Comparison of ENCODE assay signal across 9 mouse cellular contexts in the genomic region with DNA sequence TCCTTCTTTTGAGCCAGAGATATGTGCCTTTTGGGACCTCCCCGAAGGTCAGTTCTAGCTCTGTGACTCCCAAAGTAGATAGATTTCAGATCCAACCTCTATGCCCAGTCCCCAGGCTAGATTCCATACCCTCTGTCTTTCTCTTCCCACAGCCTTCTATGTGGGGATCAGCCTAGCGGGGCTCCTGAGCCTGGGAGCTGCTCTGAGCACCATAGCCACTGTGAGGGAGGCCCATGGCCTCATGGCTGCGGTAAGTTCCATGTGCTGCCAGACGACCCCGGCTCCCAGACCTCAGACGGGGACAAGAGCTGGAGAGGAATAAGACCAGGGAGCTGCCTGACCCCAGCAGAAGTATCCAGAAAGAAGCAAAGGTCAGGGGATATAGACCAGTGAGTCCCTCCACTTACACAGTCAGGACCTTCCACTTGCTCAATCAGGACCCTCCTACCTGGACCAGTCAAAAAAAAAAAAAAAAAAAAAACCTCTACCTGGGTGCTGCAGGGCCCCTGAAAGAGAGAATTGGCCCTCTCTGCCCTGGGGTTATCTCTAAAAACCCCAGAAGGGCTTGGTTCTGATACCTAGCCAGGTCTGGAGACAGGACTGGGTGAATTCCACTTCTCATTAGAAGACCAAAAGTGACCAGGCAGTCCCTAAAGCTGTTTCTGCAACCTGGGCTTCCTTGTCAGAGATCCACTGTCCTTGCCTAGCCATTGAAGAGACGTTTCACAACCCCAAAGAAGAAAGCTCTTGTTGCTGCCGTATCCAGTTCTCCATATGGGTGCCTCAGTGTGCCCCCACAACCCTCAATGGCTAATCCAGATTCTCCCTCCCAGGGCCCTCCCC. TPM values are rescaled to one million over a fixed set of nuclear protein-coding genes. Genes with fewer than 3 reads are reported as not detected.
A peak's percentile ranks its signal among the peaks of the same experiment; 100 is the strongest.
DNase-seq lines count a peak whose midpoint lies in the region; ATAC-seq and TF ChIP-seq lines count a peak whose summit lies in the region.
"Had no signal": no experiment of that assay in that cellular context is flagged by ENCODE, and none has a peak within 500 bp of the region (broad histone marks: within the 10 kb centered on the region; RNA-seq: fewer than 3 reads in every experiment).

No protein-coding gene starts in this region.

- TF ChIP-seq EP300 in CH12.LX (IDR thresholded peaks at IDR 0.05; ENCODE audit: low read length) (no peak), MEL (IDR thresholded peaks at IDR 0.05; ENCODE audit: low read depth in 1 of 2, low read length in 2 of 2) (no peak)

- in situ Hi-C loops in CH12.LX (cut with MboI; ENCODE audit: low pct_ligation_motif_present, low pct_unique_long_range_greater_than_20kb, low sequenced_read_pairs): loop anchor here (5.0 to 25.0 kb wide), 2 partner anchors 60 to 545 kb away; a partner anchor contains a TSS

- TF ChIP-seq POLR2A in CH12.LX (IDR thresholded peaks at IDR 0.05; ENCODE audit: low read depth, low read length): no peak
- no peak for TF ChIP-seq POLR2A in MEL (IDR thresholded peaks at IDR 0.05; ENCODE audit: control insufficient read depth in 1 of 2, insufficient read depth in 1 of 2, low read depth in 1 of 2, low read length in 2 of 2, poor library complexity in 1 of 2)

- no peaks in the 10 kb centered on the region for H3K9me3 ChIP-seq in kidney, embryonic 14.5 days (ENCODE audit: control insufficient read depth, low read length)
- no peaks in the 10 kb centered on the region for H3K9me3 ChIP-seq in CH12.LX (replicated peaks; ENCODE audit: low read length)
- H3K9me3 ChIP-seq in MEL (replicated peaks; ENCODE audit: insufficient read depth, low read length): no peaks in the 10 kb centered on the region
- no peaks in the 10 kb centered on the region for H3K9me3 ChIP-seq in limb, embryonic 15.5 days

- no peak for TF ChIP-seq CTCF in CH12.LX (conservative IDR thresholded peaks at IDR 0.05 in 1 of 2, IDR thresholded peaks at IDR 0.05 in 1 of 2; ENCODE audit: low read depth in 2 of 2, low read length in 2 of 2)
- TF ChIP-seq CTCF in MEL (IDR thresholded peaks at IDR 0.05 in 2 of 3, conservative IDR thresholded peaks at IDR 0.05 in 1 of 3; ENCODE audit: control insufficient read depth in 1 of 3, insufficient read depth in 1 of 3, low read depth in 2 of 3, low read length in 3 of 3, poor library complexity in 1 of 3, severe bottlenecking in 1 of 3): no peak

- DNase-seq in kidney, adult 18-20 months: no peak
- DNase-seq in CH12.LX (ENCODE audit: extremely low read depth): no peak
- DNase-seq in MEL (ENCODE audit: low read depth, low spot score): peak; percentile 51
- DNase-seq in embryo, embryonic 9.5 days (ENCODE audit: extremely low spot score): no peak
- DNase-seq in frontal cortex, postnatal 10 days (ENCODE audit: low spot score in 2 of 2): no peak
- DNase-seq: cerebellum, adult 11-12 months; kidney, adult 2 months had no signal

- no peaks in the 10 kb centered on the region for H3K27me3 ChIP-seq in kidney, embryonic 14.5 days (ENCODE audit: control insufficient read depth, insufficient read depth, low read length)
- no peaks in the 10 kb centered on the region for H3K27me3 ChIP-seq in CH12.LX (replicated peaks)
- no peaks in the 10 kb centered on the region for H3K27me3 ChIP-seq in MEL (ENCODE audit: control insufficient read depth in 1 of 2, insufficient read depth in 2 of 2, low read length in 2 of 2)
- no peaks in the 10 kb centered on the region for H3K27me3 ChIP-seq in limb, embryonic 15.5 days

- dilution Hi-C loops in CH12.LX (cut with MboI; ENCODE audit: extremely low pct_ligation_motif_present, extremely low pct_unique_long_range_greater_than_20kb, low sequenced_read_pairs): no loop called here

- no peaks in the 10 kb centered on the region for H3K36me3 ChIP-seq in kidney, embryonic 14.5 days (ENCODE audit: control insufficient read depth, insufficient read depth, low read length)
- H3K36me3 ChIP-seq in CH12.LX (replicated peaks in 1 of 2; ENCODE audit: control insufficient read depth in 1 of 2, insufficient read depth in 1 of 2, low read length in 1 of 2): peaks cover 0 to 29% of the 10 kb centered on the region in 2 experiments
- H3K36me3 ChIP-seq in MEL (ENCODE audit: control insufficient read depth in 1 of 2, insufficient read depth in 2 of 2, low read length in 2 of 2): peaks cover 3 to 49% of the 10 kb centered on the region in 2 experiments
- no peaks in the 10 kb centered on the region for H3K36me3 ChIP-seq in limb, embryonic 15.5 days

- H3K79me2 ChIP-seq in CH12.LX (replicated peaks; ENCODE audit: control insufficient read depth, extremely low read depth, insufficient read depth, poor library complexity, severe bottlenecking) (peaks cover 21% of the 10 kb centered on the region), MEL (ENCODE audit: control insufficient read depth, insufficient read depth, low read length, poor library complexity) (peaks cover 35% of the 10 kb centered on the region)

- H3K4me3 ChIP-seq in kidney, embryonic 14.5 days (ENCODE audit: low read length): no peak overlapping the region
- H3K4me3 ChIP-seq in CH12.LX (replicated peaks in 1 of 3; ENCODE audit: low read depth in 2 of 3, low read length in 2 of 3, poor library complexity in 1 of 3): peak overlapping the region; percentile 59 to 81 (median 74)
- peak overlapping the region; percentile 71 to 77 for H3K4me3 ChIP-seq in MEL (ENCODE audit: control insufficient read depth in 1 of 2, insufficient read depth in 1 of 2, low read depth in 2 of 2, low read length in 2 of 2)
- 0 out of 2 replicates have a peak overlapping the region, but pooled peaks have one; percentile 7 for H3K4me3 ChIP-seq in limb, embryonic 15.5 days

- WGBS in kidney, embryonic 14.5 days: 85% methylated on average over 8 of the region's 8 CpGs
- 76% methylated on average over 8 of the region's 8 CpGs for WGBS in limb, embryonic 15.5 days

- H3K4me1 ChIP-seq in kidney, embryonic 14.5 days (ENCODE audit: control insufficient read depth, insufficient read depth, low read length): peaks cover 29% of the 10 kb centered on the region
- H3K4me1 ChIP-seq in CH12.LX (ENCODE audit: control insufficient read depth in 1 of 2, insufficient read depth in 2 of 2) (peaks cover 19 to 51% of the 10 kb centered on the region in 2 experiments), MEL (ENCODE audit: control insufficient read depth in 1 of 2, insufficient read depth in 2 of 2, low read length in 2 of 2) (peaks cover 13 to 59% of the 10 kb centered on the region in 2 experiments)
- peaks cover 63% of the 10 kb centered on the region for H3K4me1 ChIP-seq in limb, embryonic 15.5 days

- no peak overlapping the region for H3K27ac ChIP-seq in kidney, embryonic 14.5 days (ENCODE audit: low read depth, low read length)
- H3K27ac ChIP-seq in CH12.LX (ENCODE audit: insufficient read depth, low read depth) (peak overlapping the region; percentile 82), MEL (ENCODE audit: control insufficient read depth, low read depth, low read length) (peak overlapping the region; percentile 100)
- H3K27ac ChIP-seq in limb, embryonic 15.5 days: peak overlapping the region; percentile 98

- H3K4me2 ChIP-seq in kidney, embryonic 14.5 days (replicated peaks; ENCODE audit: low read depth, low read length): no peak overlapping the region
- peak overlapping the region; percentile 79 for H3K4me2 ChIP-seq in CH12.LX (ENCODE audit: insufficient read depth, low read depth, poor library complexity, severe bottlenecking)
- H3K4me2 ChIP-seq in limb, embryonic 15.5 days: peak overlapping the region; percentile 21; the same call in 1 of the 2 replicates

- no peak for ATAC-seq in kidney, embryonic 14.5 days (ENCODE audit: low FRiP score, low TSS enrichment)
- no peak for ATAC-seq in limb, embryonic 15.5 days (ENCODE audit: insufficient number of reproducible peaks, low FRiP score, low TSS enrichment, low read depth)

- H3K9ac ChIP-seq in kidney, embryonic 14.5 days (ENCODE audit: low read depth, low read length): 0 out of 2 replicates have a peak overlapping the region, but pooled peaks have one; percentile 9
- peak overlapping the region; percentile 72 for H3K9ac ChIP-seq in CH12.LX (ENCODE audit: insufficient read depth, low read depth)
- peak overlapping the region; percentile 88 for H3K9ac ChIP-seq in MEL (ENCODE audit: control insufficient read depth, low read depth, low read length, poor library complexity, severe bottlenecking)
- no peak overlapping the region for H3K9ac ChIP-seq in limb, embryonic 15.5 days

- no peak for TF ChIP-seq RAD21 in CH12.LX (IDR thresholded peaks at IDR 0.05; ENCODE audit: low read depth, low read length)
- TF ChIP-seq RAD21 in MEL (IDR thresholded peaks at IDR 0.05; ENCODE audit: low read depth, low read length): no peak

TF ChIP-seq in CH12.LX, 34 proteins besides CTCF, POLR2A, EP300 and RAD21 (continues in another document):
- no peak for TF ChIP-seq PAX5 (IDR thresholded peaks at IDR 0.05; ENCODE audit: low read length)

RNA-seq across cellular contexts. Expression of a gene that starts 2.1 kb away (rescaled TPM):
- polyA plus RNA-seq in kidney, embryonic 14.5 days (2014; fragmentation: Nextera tagmentation; extraction: Ambion mirVana): 0.79 and 0.97 TPM in 2 replicates
- total RNA-seq in CH12.LX (2012; rRNA removed): 27.2 and 28.2 TPM in 2 replicates
- total RNA-seq in CH12.LX (2014; rRNA removed): 34.5 and 40.5 TPM in 2 replicates
- 28.6 and 29.9 TPM in 2 replicates for polyA plus RNA-seq in CH12.LX (2012; ENCODE audit: insufficient read length, low read depth)
- total RNA-seq in MEL (2012; rRNA removed): 159 and 205 TPM in 2 replicates
- 100 to 1,000 TPM in 1 of 2 experiments, 10 to 100 TPM in 1; 53.5 to 212 TPM for polyA plus RNA-seq in MEL (2012; ENCODE audit: insufficient read depth in 1 of 2, insufficient read length in 2 of 2, low read depth in 1 of 2, low replicate concordance in 2 of 2, missing spikeins in 1 of 2)
- polyA plus RNA-seq in limb, embryonic 15.5 days (2015; fragmentation: Nextera tagmentation; extraction: Ambion mirVana): 7.2 and 8.3 TPM in 2 replicates

RNA-seq across cellular contexts. Expression of a gene that starts 37.9 kb away (rescaled TPM):
- 0.43 and 0.67 TPM in 2 replicates for polyA plus RNA-seq in kidney, embryonic 14.5 days (2014; fragmentation: Nextera tagmentation; extraction: Ambion mirVana)
- total RNA-seq in CH12.LX (2012; rRNA removed) (not detected in 2 replicates), CH12.LX (2014; rRNA removed) (not detected in 2 replicates), MEL (2012; rRNA removed) (not detected in 2 replicates)
- polyA plus RNA-seq in CH12.LX (2012; ENCODE audit: insufficient read length, low read depth) (not detected in 2 replicates), MEL (2012; ENCODE audit: insufficient read depth in 1 of 2, insufficient read length in 2 of 2, low read depth in 1 of 2, low replicate concordance in 2 of 2, missing spikeins in 1 of 2) (not detected)
- 1.8 TPM in 2 replicates for polyA plus RNA-seq in limb, embryonic 15.5 days (2015; fragmentation: Nextera tagmentation; extraction: Ambion mirVana)

RNA-seq across cellular contexts. Expression of a gene that starts 45.6 kb away (rescaled TPM):
- polyA plus RNA-seq in kidney, embryonic 14.5 days (2014; fragmentation: Nextera tagmentation; extraction: Ambion mirVana): 477 and 494 TPM in 2 replicates
- 275 and 327 TPM in 2 replicates for total RNA-seq in CH12.LX (2012; rRNA removed)
- total RNA-seq in CH12.LX (2014; rRNA removed): 334 and 352 TPM in 2 replicates
- 318 and 325 TPM in 2 replicates for polyA plus RNA-seq in CH12.LX (2012; ENCODE audit: insufficient read length, low read depth)
- 86.8 and 105 TPM in 2 replicates for total RNA-seq in MEL (2012; rRNA removed)
- polyA plus RNA-seq in MEL (2012; ENCODE audit: insufficient read depth in 1 of 2, insufficient read length in 2 of 2, low read depth in 1 of 2, low replicate concordance in 2 of 2, missing spikeins in 1 of 2): 100 to 1,000 TPM in 1 of 2 experiments, not detected in 1; 133 TPM
- 692 and 762 TPM in 2 replicates for polyA plus RNA-seq in limb, embryonic 15.5 days (2015; fragmentation: Nextera tagmentation; extraction: Ambion mirVana)
